Mouse (Mus musculus) heart, embryonic 12.5 days (tissue): ENCODE results near the gene Rnf141. TPM values are rescaled to one million over a fixed set of nuclear protein-coding genes. Genes with fewer than 3 reads are reported as not detected.

Experiments used
- ATAC-seq: fragments of 200-750 bp; cut with Nextera tagmentation; 2 replicates; pipeline ENCODE4 v1.8.0; 2017; ENCODE audit warnings: moderate TSS enrichment, moderate library complexity; ENCODE audit not compliant: insufficient number of reproducible peaks, low FRiP score
- H3K27ac ChIP-seq: fragments of 300-500 bp; sonication (generic); 2 replicates; pipeline ENCODE4 v1.5.1; 2016; ENCODE audit warnings: mild to moderate bottlenecking, moderate library complexity; ENCODE audit not compliant: poor library complexity, severe bottlenecking
- H3K27me3 ChIP-seq: fragments of 300-500 bp; sonication (generic); replicated peaks from 2 replicates; pipeline ENCODE4 v1.6.1; 2016; ENCODE audit warnings: mild to moderate bottlenecking, moderate library complexity
- H3K36me3 ChIP-seq: fragments of 300-500 bp; sonication (generic); 2 replicates; pipeline ENCODE4 v1.6.1; 2016; ENCODE audit warnings: mild to moderate bottlenecking, moderate library complexity
- H3K4me1 ChIP-seq: fragments of 300-500 bp; sonication (generic); replicated peaks from 2 replicates; pipeline ENCODE4 v1.6.1; 2016; ENCODE audit warnings: mild to moderate bottlenecking
- H3K4me2 ChIP-seq: fragments of 300-500 bp; sonication (generic); 2 replicates; pipeline ENCODE4 v1.6.1; 2016; ENCODE audit warnings: mild to moderate bottlenecking, moderate library complexity
- H3K4me3 ChIP-seq: fragments of 300-500 bp; sonication (generic); 2 replicates; pipeline ENCODE4 v1.5.1; 2016; ENCODE audit warnings: mild to moderate bottlenecking
- H3K9ac ChIP-seq: fragments of 300-500 bp; sonication (generic); 2 replicates; pipeline ENCODE4 v1.6.1; 2016; ENCODE audit warnings: mild to moderate bottlenecking, moderate library complexity
- H3K9me3 ChIP-seq: fragments of 300-500 bp; sonication (generic); replicated peaks from 2 replicates; pipeline ENCODE4 v1.6.1; 2016; ENCODE audit warnings: mild to moderate bottlenecking, moderate library complexity
- WGBS: fragments of 180-500 bp; shearing (Covaris S2); methylation state at CpG from one replicate; pipeline ENCODE4 v1.1.7; 2016; 5-methylcytosine and 5-hydroxymethylcytosine counted together
- polyA plus RNA-seq: library from polyadenylated mRNA; unstranded; fragments of >200 nt; fragmentation: Nextera tagmentation; extraction: Ambion mirVana; gene quantifications from 2 replicates; pipeline ENCODE4 v1.2.1, GENCODE M21; 2016

The Rnf141 gene
- polyA plus RNA-seq, 1 experiment from 2014 or later, result 37.9 TPM

GRCm38 (mm10) chr7:110862751-110863289 is 18.6 kb upstream of the Rnf141 start, which contains the start of gene Lyve1:
Gene Lyve1 (minus strand): TSS chr7:110863239.
- Histone ChIP-seq H3K27ac (no peak within 1 kb of the TSS), H3K9me3 (0 out of 2 replicates have a peak, but pooled peaks cover 3% of the 10 kb centered on the region), H3K9ac (no peak within 1 kb of the TSS), H3K4me3 (no peak within 1 kb of the TSS), H3K36me3 (no peaks in the 10 kb centered on the region), H3K27me3 (no peaks in the 10 kb centered on the region), H3K4me2 (no peak within 1 kb of the TSS), H3K4me1 (peaks cover 8% of the 10 kb centered on the region)
- ATAC-seq, result no peak
- 69% methylated on average over 12 of the region's 12 CpGs for WGBS

GRCm38 (mm10) chr7:110860129-110860528 is 15.9 kb upstream of the Rnf141 start:
- Histone ChIP-seq H3K9me3 (no peaks in the 10 kb centered on the region), H3K36me3 (no peaks in the 10 kb centered on the region), H3K4me2 (no peak overlapping the region), H3K4me1 (peaks cover 7% of the 10 kb centered on the region), H3K9ac (no peak overlapping the region), H3K4me3 (no peak overlapping the region), H3K27ac (no peak overlapping the region), H3K27me3 (no peaks in the 10 kb centered on the region)
- 0 out of 2 replicates have a peak, but pooled peaks have one; percentile 18 for ATAC-seq
- WGBS, result 18% methylated on average over 5 of the region's 5 CpGs

DNA sequence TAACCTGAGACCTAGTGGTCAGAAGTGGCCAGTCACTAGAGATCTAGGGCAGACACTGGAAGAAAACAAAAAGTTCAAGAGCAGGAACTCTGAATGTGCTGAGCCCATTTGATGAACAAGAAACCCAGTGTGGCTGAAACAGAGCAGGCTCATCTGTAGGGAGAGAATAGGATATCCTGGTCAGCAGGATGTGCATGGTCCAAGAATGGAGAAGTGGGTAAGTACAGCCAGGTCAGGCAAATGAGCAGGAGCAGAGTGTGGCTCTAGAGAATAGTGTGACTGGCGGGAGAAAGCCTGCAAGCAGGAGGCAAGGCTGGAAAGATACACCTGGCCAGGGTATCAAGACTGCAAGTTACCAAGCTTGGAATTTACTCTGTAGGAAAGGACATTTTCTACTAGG is 11.3 kb upstream of the Rnf141 start:
- Histone ChIP-seq H3K4me1 (peaks cover 10% of the 10 kb centered on the region), H3K27ac (no peak overlapping the region), H3K9ac (no peak overlapping the region), H3K4me2 (no peak overlapping the region), H3K36me3 (no peaks in the 10 kb centered on the region), H3K9me3 (no peaks in the 10 kb centered on the region), H3K27me3 (no peaks in the 10 kb centered on the region), H3K4me3 (no peak overlapping the region)
- 65% methylated on average over 1 of the region's 1 CpGs for WGBS
- ATAC-seq, result no peak

DNA sequence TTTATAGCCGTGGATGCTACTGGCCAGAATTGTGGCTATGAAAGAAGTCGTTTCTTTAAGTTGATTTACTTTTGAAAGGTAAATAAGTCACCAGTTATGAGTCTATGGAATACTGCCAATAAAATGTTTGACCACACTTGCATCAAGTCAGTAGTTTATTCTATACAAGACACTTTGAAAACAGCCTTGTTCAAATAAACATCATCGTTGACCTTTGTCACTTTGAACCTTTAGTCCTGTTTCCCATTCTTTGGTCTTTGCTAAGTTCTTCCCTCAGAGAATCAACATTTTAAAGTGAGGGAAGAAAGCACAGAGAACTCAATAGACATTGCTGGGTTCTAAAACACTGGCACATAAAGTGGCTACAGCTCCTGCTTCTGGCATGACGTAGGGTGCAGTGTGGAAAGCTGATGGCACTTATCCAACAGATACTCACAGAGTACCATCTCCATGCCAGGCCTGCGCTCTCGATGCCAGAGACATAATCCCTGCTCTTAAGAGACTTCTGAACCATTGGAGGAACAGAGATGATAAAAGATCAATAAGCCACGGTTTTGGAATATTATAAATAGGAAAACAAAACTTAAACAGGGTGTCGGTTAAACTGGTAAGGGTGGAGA is 10.8 kb upstream of the Rnf141 start:
- no peak overlapping the region for H3K27ac ChIP-seq
- H3K4me1 ChIP-seq, result peaks cover 7% of the 10 kb centered on the region
- no peaks in the 10 kb centered on the region for H3K9me3 ChIP-seq
- H3K4me2 ChIP-seq, result no peak overlapping the region
- H3K9ac ChIP-seq, result no peak overlapping the region
- 78% methylated on average over 8 of the region's 8 CpGs for WGBS
- H3K36me3 ChIP-seq, result no peaks in the 10 kb centered on the region
- no peak for ATAC-seq
- H3K27me3 ChIP-seq, result no peaks in the 10 kb centered on the region
- no peak overlapping the region for H3K4me3 ChIP-seq

GRCm38 (mm10) chr7:110854519-110854918 is 10.3 kb upstream of the Rnf141 start:
- Histone ChIP-seq H3K27ac (no peak overlapping the region), H3K4me3 (no peak overlapping the region), H3K36me3 (no peaks in the 10 kb centered on the region), H3K27me3 (no peaks in the 10 kb centered on the region), H3K4me1 (peaks cover 7% of the 10 kb centered on the region), H3K4me2 (no peak overlapping the region), H3K9me3 (no peaks in the 10 kb centered on the region), H3K9ac (no peak overlapping the region)
- 60% methylated on average over 3 of the region's 3 CpGs for WGBS
- no peak for ATAC-seq

GRCm38 (mm10) chr7:110853611-110854010 is 9.4 kb upstream of the Rnf141 start:
- no peaks in the 10 kb centered on the region for H3K9me3 ChIP-seq
- no peak overlapping the region for H3K4me2 ChIP-seq
- 65% methylated on average over 10 of the region's 10 CpGs for WGBS
- no peaks in the 10 kb centered on the region for H3K27me3 ChIP-seq
- no peak overlapping the region for H3K27ac ChIP-seq
- H3K4me3 ChIP-seq, result no peak overlapping the region
- no peaks in the 10 kb centered on the region for H3K36me3 ChIP-seq
- peaks cover 7% of the 10 kb centered on the region for H3K4me1 ChIP-seq
- no peak for ATAC-seq
- no peak overlapping the region for H3K9ac ChIP-seq

DNA sequence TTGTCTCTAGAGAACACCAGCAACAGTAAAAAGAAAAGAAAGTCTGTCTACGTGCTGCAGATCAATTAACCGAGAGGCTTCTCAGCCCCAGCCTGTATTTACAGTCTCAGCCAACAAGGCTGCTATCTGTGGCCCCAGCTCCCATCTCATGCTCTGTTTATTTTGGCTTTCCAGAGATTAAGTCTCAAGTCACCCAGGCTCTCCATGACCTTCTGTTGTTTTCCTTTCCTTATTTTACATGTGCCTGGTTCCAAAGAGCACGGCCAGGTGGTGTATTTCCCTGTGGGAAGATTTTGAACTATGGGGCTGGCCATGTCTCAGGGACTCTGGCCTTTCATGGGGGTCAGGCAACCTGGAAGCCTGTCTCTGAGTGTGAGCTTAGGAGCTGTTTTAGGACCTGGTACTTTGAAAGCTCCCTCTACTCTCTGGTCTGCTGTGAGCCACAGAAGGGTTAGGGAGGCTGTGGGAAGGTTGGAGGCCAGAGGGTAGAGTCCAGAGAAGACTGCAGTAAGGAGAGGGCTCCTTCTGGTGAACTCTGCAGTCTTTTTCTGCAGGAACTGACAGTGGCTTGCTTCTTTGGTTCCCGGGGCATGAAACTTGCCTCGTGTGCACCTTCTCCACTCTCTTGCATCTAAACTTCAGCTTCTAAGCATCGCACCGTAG is 7.4 kb upstream of the Rnf141 start:
- no peak overlapping the region for H3K4me3 ChIP-seq
- peak overlapping the region; percentile 61 for H3K27ac ChIP-seq
- 57% methylated on average over 7 of the region's 7 CpGs for WGBS
- H3K36me3 ChIP-seq, result no peaks in the 10 kb centered on the region
- ATAC-seq, result peak; percentile 55; the same call in 1 of the 2 replicates
- H3K9me3 ChIP-seq, result no peaks in the 10 kb centered on the region
- no peaks in the 10 kb centered on the region for H3K27me3 ChIP-seq
- H3K4me2 ChIP-seq, result no peak overlapping the region
- H3K4me1 ChIP-seq, result peaks cover 7% of the 10 kb centered on the region
- H3K9ac ChIP-seq, result no peak overlapping the region

DNA sequence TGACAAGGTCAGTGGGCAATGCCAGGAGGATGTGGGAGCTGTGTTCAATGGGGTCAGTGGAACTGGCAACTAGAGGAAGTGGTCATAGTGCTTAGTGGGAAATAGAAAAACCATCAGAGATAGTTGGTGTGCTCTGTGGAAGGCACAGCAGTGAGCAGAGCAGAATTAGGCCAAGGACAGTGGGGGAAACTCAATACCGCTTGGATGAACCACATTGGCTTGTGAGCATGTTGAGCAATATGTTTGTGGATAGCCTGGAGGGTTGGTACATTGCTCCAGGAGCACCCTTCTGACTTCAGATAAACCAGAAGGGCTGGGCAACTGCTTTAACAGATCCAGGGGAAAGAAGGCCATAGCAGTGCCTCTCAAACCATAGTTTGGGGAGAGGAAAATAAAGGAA is 4.1 kb upstream of the Rnf141 start:
- Histone ChIP-seq H3K27me3 (no peaks in the 10 kb centered on the region), H3K9me3 (no peaks in the 10 kb centered on the region), H3K9ac (no peak overlapping the region), H3K4me2 (no peak overlapping the region), H3K4me3 (no peak overlapping the region), H3K27ac (no peak overlapping the region), H3K36me3 (no peaks in the 10 kb centered on the region), H3K4me1 (peaks cover 9% of the 10 kb centered on the region)
- no peak for ATAC-seq
- WGBS, result 89% methylated on average over 1 of the region's 1 CpGs

- no peaks in the 10 kb centered on the region for H3K36me3 ChIP-seq
- no peak overlapping the region for H3K4me2 ChIP-seq
- no peak overlapping the region for H3K27ac ChIP-seq
- H3K9me3 ChIP-seq, result no peaks in the 10 kb centered on the region
- no peaks in the 10 kb centered on the region for H3K27me3 ChIP-seq
- H3K4me1 ChIP-seq, result peaks cover 12% of the 10 kb centered on the region
- no peak for ATAC-seq
- no peak overlapping the region for H3K9ac ChIP-seq
- 66% methylated on average over 2 of the region's 2 CpGs for WGBS
- H3K4me3 ChIP-seq, result no peak overlapping the region
Observed at GRCm38 (mm10) chr7:110847321-110847720, 3.1 kb upstream of the Rnf141 start.

DNA sequence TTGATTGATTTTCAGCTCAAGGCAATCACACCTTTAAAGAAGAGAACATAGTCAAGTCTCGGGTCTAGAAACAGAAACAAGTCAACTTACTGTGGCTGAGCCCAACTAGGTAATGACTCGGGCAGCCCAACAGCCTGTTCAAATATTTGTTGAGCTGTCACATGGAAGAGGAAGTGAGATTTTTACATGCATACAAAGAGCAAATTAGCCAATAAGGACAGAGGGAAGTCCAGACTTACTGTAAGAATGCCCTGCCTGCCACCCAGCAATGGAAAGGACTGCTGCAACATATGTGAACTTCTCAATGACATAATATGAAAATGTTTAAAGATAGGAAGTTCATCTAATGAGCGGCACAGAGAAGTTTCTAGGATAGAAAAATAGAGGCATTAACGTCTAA is 3.9 kb downstream of the Rnf141 start:
- no peak overlapping the region for H3K4me2 ChIP-seq
- H3K9me3 ChIP-seq, result no peaks in the 10 kb centered on the region
- no peak overlapping the region for H3K9ac ChIP-seq
- no peak for ATAC-seq
- H3K27me3 ChIP-seq, result no peaks in the 10 kb centered on the region
- peaks cover 10% of the 10 kb centered on the region for H3K4me1 ChIP-seq
- 74% methylated on average over 4 of the region's 4 CpGs for WGBS
- no peak overlapping the region for H3K4me3 ChIP-seq
- H3K27ac ChIP-seq, result no peak overlapping the region
- H3K36me3 ChIP-seq, result peaks cover 16% of the 10 kb centered on the region

GRCm38 (mm10) chr7:110834522-110834921 is 9.7 kb downstream of the Rnf141 start:
- H3K27ac ChIP-seq, result no peak overlapping the region
- H3K4me3 ChIP-seq, result no peak overlapping the region
- no peak for ATAC-seq
- peaks cover 42% of the 10 kb centered on the region for H3K36me3 ChIP-seq
- H3K4me1 ChIP-seq, result peaks cover 10% of the 10 kb centered on the region
- no peak overlapping the region for H3K4me2 ChIP-seq
- no peaks in the 10 kb centered on the region for H3K27me3 ChIP-seq
- no peaks in the 10 kb centered on the region for H3K9me3 ChIP-seq
- no peak overlapping the region for H3K9ac ChIP-seq
- 48% methylated on average over 3 of the region's 3 CpGs for WGBS
